Mouse (Mus musculus) lung, adult 18-20 months (tissue): ENCODE results near the gene Trp53rkb.
A peak's percentile ranks its signal among the peaks of the same experiment; 100 is the strongest.

Source experiments
- DNase-seq, 2 experiments: peaks; one replicate each; pipeline ENCODE4 v3.0.0; 2022; ENCODE audit warnings: mixed read lengths in 2 of 2

The Trp53rkb gene

GRCm38 (mm10) chr2:166792355-166792754 is at the start of gene Trp53rkb:
Gene Trp53rkb (plus strand): TSS chr2:166792531.
- DNase-seq: no peak

- no peak for DNase-seq
Measured at GRCm38 (mm10) chr2:166743504-166743903, 48.8 kb upstream of the Trp53rkb start.

GRCm38 (mm10) chr2:166744433-166744832 is 47.9 kb upstream of the Trp53rkb start:
- DNase-seq: no peak

- DNase-seq: no peak
Measured at GRCm38 (mm10) chr2:166745849-166746248, 46.5 kb upstream of the Trp53rkb start.

- peak; percentile 20 for DNase-seq
Measured at GRCm38 (mm10) chr2:166746261-166746913, 45.9 kb upstream of the Trp53rkb start.

- DNase-seq: no peak
Measured at GRCm38 (mm10) chr2:166750620-166751191, 41.6 kb upstream of the Trp53rkb start.

GRCm38 (mm10) chr2:166754194-166754593 is 38.1 kb upstream of the Trp53rkb start:
- DNase-seq: no peak

- DNase-seq: no peak
Measured at GRCm38 (mm10) chr2:166754760-166755159, 37.6 kb upstream of the Trp53rkb start.

- DNase-seq: no peak
Measured at GRCm38 (mm10) chr2:166757969-166758368, 34.4 kb upstream of the Trp53rkb start.

- no peak for DNase-seq
Measured at GRCm38 (mm10) chr2:166764051-166764450, 28.3 kb upstream of the Trp53rkb start.

GRCm38 (mm10) chr2:166767591-166767990 is 24.7 kb upstream of the Trp53rkb start:
- DNase-seq: no peak

GRCm38 (mm10) chr2:166771396-166771795 is 20.9 kb upstream of the Trp53rkb start:
- DNase-seq: peak; percentile 42

GRCm38 (mm10) chr2:166773587-166773986 is 18.7 kb upstream of the Trp53rkb start:
- DNase-seq: no peak

- DNase-seq: no peak
Measured at GRCm38 (mm10) chr2:166774275-166774674, 18.1 kb upstream of the Trp53rkb start.

- DNase-seq: no peak
Measured at GRCm38 (mm10) chr2:166775357-166775893, 16.9 kb upstream of the Trp53rkb start.

- DNase-seq: no peak
Measured at GRCm38 (mm10) chr2:166776272-166776671, 16.1 kb upstream of the Trp53rkb start.

GRCm38 (mm10) chr2:166779956-166780355 is 12.4 kb upstream of the Trp53rkb start:
- no peak for DNase-seq

GRCm38 (mm10) chr2:166780980-166781578 is 11.3 kb upstream of the Trp53rkb start:
- peak; percentile 63 to 64 for DNase-seq

GRCm38 (mm10) chr2:166784376-166784775 is 8.0 kb upstream of the Trp53rkb start:
- no peak for DNase-seq

GRCm38 (mm10) chr2:166786353-166787004 is 5.9 kb upstream of the Trp53rkb start:
- peak; percentile 90 to 93 for DNase-seq

GRCm38 (mm10) chr2:166791738-166792137 is 593 bp upstream of the Trp53rkb start:
- DNase-seq: no peak

GRCm38 (mm10) chr2:166793542-166794214 is 1.3 kb downstream of the Trp53rkb start:
- peak; percentile 86 for DNase-seq
